Mouse (Mus musculus): Measurements from ENCODE around the gene Ppp4r3a. TPM values are rescaled to one million over a fixed set of nuclear protein-coding genes. Genes with fewer than 3 reads are reported as not detected.

Ppp4r3a gene
- total and polyA plus RNA-seq, 3 experiments, result 43.2 to 68.6 (median 68.5) TPM

DNA sequence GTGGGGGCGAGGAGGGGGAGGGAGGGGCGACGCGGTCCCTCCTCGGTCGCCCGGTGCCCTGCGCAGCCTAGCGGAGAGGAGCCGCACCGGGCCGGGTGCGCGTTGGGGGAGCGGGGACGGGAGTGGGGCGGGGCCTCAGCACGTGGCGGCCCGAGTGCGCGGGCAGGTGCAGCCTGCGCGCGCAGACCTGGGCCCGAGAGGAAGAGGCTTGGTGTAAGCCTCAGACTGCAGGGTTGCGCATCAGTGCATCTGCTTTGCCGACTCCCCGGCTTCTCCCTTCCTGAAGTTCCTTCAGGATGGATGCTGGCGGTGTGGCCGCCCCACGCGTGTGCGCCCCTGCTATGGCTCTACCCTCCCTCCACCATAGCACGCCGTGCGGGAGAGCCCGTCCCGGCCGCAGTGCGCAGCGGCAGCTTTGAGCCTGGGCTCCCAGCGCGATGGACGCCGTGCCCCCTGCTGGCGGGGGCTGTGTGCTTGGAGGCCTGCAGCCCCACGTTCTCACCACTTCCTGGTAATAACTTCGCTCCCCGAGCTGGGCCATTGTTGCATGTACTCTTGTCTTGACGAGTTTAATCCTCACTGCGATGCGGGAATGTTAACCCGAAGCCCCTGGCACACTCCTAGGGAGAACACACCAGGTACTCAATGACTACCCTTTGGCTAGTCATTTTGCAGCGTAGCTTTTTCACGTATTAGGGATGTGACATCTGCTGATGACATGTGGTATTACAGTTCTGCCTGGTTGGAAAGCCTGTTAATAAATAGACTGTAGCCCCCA is 54.4 kb downstream of the Ppp4r3a start, which contains the start of gene Ccdc88c (continued):
- no peak for TF ChIP-seq ZKSCAN1 (IDR thresholded peaks at IDR 0.05; ENCODE audit: borderline replicate concordance, low read depth, low read length)
- 0 out of 2 replicates have a peak, but pooled peaks have one; percentile 27 for TF ChIP-seq HCFC1 (IDR thresholded peaks at IDR 0.05; ENCODE audit: low read depth, low read length)
- TF ChIP-seq SMC3 (IDR thresholded peaks at IDR 0.05; ENCODE audit: low read depth, low read length), result peak; percentile 87
- no peak for TF ChIP-seq ZNF384 (IDR thresholded peaks at IDR 0.05; ENCODE audit: low read depth, low read length)
- no peak for TF ChIP-seq EP300 (IDR thresholded peaks at IDR 0.05; ENCODE audit: low read length)
- TF ChIP-seq BHLHE40 (IDR thresholded peaks at IDR 0.05; ENCODE audit: low read depth, low read length), result peak; percentile 96
- TF ChIP-seq NELFE (IDR thresholded peaks at IDR 0.05; ENCODE audit: low read depth, low read length), result peak; percentile 61
- TF ChIP-seq TCF12 (IDR thresholded peaks at IDR 0.05; ENCODE audit: low read depth, low read length), result peak; percentile 59
- no peak for TF ChIP-seq KAT2A (IDR thresholded peaks at IDR 0.05; ENCODE audit: insufficient replicate concordance, low read length)
- no peak for TF ChIP-seq ETS1 (conservative IDR thresholded peaks at IDR 0.05; ENCODE audit: low read depth, low read length)
- TF ChIP-seq RAD21 (IDR thresholded peaks at IDR 0.05; ENCODE audit: low read depth, low read length), result peak; percentile 73
- peak; percentile 91 for TF ChIP-seq MYC (IDR thresholded peaks at IDR 0.05; ENCODE audit: low read depth, low read length)
- TF ChIP-seq POLR2A (IDR thresholded peaks at IDR 0.05; ENCODE audit: low read depth, low read length), result peak; percentile 86
- TF ChIP-seq POLR2AphosphoS2 (IDR thresholded peaks at IDR 0.05; ENCODE audit: low read depth, low read length), result no peak
- TF ChIP-seq ZMIZ1 (IDR thresholded peaks at IDR 0.05; ENCODE audit: low read depth, low read length), result no peak; the same call in 1 of the 2 replicates
- TF ChIP-seq MXI1 (IDR thresholded peaks at IDR 0.05; ENCODE audit: low read depth, low read length), result peak; percentile 95
- peak; percentile 82 for TF ChIP-seq NRF1 (IDR thresholded peaks at IDR 0.05; ENCODE audit: low read depth, low read length)
- peak; percentile 40; the same call in 1 of the 2 replicates for TF ChIP-seq IRF4 (IDR thresholded peaks at IDR 0.05; ENCODE audit: low read depth, low read length)
- peak; percentile 64 for TF ChIP-seq USF1 (IDR thresholded peaks at IDR 0.05; ENCODE audit: low read depth, low read length)
- TF ChIP-seq SIN3A (IDR thresholded peaks at IDR 0.05; ENCODE audit: low read length), result peak; percentile 13

DNA sequence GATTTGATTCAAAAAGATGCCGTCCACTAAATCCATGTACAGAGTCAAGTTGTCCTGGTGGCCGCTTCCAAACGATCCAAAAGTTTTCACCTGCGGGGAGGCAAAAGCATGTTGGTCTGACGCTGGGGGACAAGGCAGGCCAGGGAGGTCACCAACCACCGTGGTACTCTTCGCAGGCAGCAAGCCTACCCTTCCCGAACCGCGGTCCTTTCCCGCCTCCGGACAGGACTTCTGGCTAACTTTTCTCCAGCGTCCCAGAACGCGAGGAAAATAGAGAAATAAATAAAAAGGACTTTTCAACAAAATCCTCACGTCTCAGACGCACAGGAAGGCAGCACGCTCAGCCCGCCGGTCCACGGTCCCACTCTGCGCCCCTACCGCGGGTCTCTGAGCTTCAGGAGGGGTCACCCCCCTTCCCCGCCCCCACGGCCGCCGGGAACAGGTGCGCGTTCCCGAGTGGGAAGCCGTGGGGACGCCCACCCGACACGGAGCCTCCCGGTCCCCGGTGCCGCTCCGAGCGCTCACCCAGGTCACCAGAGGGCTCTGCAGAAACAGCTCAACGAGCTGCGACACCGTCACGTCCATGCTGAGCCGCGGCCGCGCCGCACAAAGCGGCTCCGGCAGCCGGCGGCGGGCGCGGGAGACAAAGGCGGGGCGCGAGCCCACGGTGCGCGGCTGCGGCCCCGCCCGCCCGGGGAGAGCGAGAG is 55.1 kb downstream of the Ppp4r3a start:
- dilution Hi-C loops (cut with MboI; ENCODE audit: extremely low pct_ligation_motif_present, extremely low pct_unique_long_range_greater_than_20kb, low sequenced_read_pairs), result no loop called here
- TF ChIP-seq MAZ (IDR thresholded peaks at IDR 0.05; ENCODE audit: low read depth, low read length) (peak; percentile 57; the same call in 1 of the 2 replicates), UBTF (IDR thresholded peaks at IDR 0.05; ENCODE audit: low read depth, low read length) (peak; percentile 66; the same call in 1 of the 2 replicates), MXI1 (IDR thresholded peaks at IDR 0.05; ENCODE audit: low read depth, low read length) (no peak; the same call in 1 of the 2 replicates), HCFC1 (IDR thresholded peaks at IDR 0.05; ENCODE audit: low read depth, low read length) (no peak), POLR2A (IDR thresholded peaks at IDR 0.05; ENCODE audit: low read depth, low read length) (0 out of 2 replicates have a peak, but pooled peaks have one; percentile 45)
- H3K9me3 ChIP-seq (replicated peaks; ENCODE audit: low read length), result no peaks in the 10 kb centered on the region
- H3K27me3 ChIP-seq (replicated peaks), result no peaks in the 10 kb centered on the region
- H3K4me3 ChIP-seq (replicated peaks in 1 of 3; ENCODE audit: low read depth in 2 of 3, low read length in 2 of 3, poor library complexity in 1 of 3), result peak overlapping the region; percentile 83 to 87 (median 85)
- H3K4me1 ChIP-seq (ENCODE audit: control insufficient read depth in 1 of 2, insufficient read depth in 2 of 2), result peaks cover 8 to 37% of the 10 kb centered on the region in 2 experiments
- peaks cover 33% of the 10 kb centered on the region for H3K79me2 ChIP-seq (replicated peaks; ENCODE audit: control insufficient read depth, extremely low read depth, insufficient read depth, poor library complexity, severe bottlenecking)
- in situ Hi-C loops (cut with MboI; ENCODE audit: low pct_ligation_motif_present, low pct_unique_long_range_greater_than_20kb, low sequenced_read_pairs), result loop anchor here (5.0 kb wide), 2 partner anchors 36 to 71 kb away; no protein-coding TSS in a partner anchor
- peak overlapping the region; percentile 85 for H3K27ac ChIP-seq (ENCODE audit: insufficient read depth, low read depth)
- H3K4me2 ChIP-seq (ENCODE audit: insufficient read depth, low read depth, poor library complexity, severe bottlenecking), result peak overlapping the region; percentile 75; the same call in 1 of the 2 replicates
- DNase-seq (ENCODE audit: extremely low read depth), result no peak
- peaks cover 13 to 32% of the 10 kb centered on the region in 2 experiments for H3K36me3 ChIP-seq (replicated peaks in 1 of 2; ENCODE audit: control insufficient read depth in 1 of 2, insufficient read depth in 1 of 2, low read length in 1 of 2)
- H3K9ac ChIP-seq (ENCODE audit: insufficient read depth, low read depth), result peak overlapping the region; percentile 81
